Mouse (Mus musculus): Measurements from ENCODE around the gene Rnf151. TPM values are rescaled to one million over a fixed set of nuclear protein-coding genes. Genes with fewer than 3 reads are reported as not detected.

Rnf151 gene
- total and polyA plus RNA-seq, 2 experiments = not detected

- Histone ChIP-seq H3K9ac (ENCODE audit: low read depth, low read length) (peak within 1 kb of the TSS; percentile 65), H3K4me3 (ENCODE audit: insufficient read depth, low read depth, low read length) (peak within 1 kb of the TSS; percentile 55), H3K27ac (replicated peaks; ENCODE audit: insufficient read depth, low read depth, low read length) (no peak within 1 kb of the TSS), H3K4me1 (ENCODE audit: control insufficient read depth, insufficient read depth, low read length) (peaks cover 6% of the 10 kb centered on the region; the same call in 1 of the 2 replicates), H3K36me3 (ENCODE audit: control insufficient read depth, insufficient read depth, low read length) (no peaks in the 10 kb centered on the region), H3K27me3 (ENCODE audit: control insufficient read depth, insufficient read depth, low read length) (peaks cover 7% of the 10 kb centered on the region; the same call in 1 of the 2 replicates), H3K79me2 (ENCODE audit: control insufficient read depth, insufficient read depth, low read length) (no peaks in the 10 kb centered on the region)
- no peak for DNase-seq (ENCODE audit: extremely low read depth, low read depth, low spot score)
- under 1% methylated on average over 76 of the region's 82 CpGs for WGBS
- 0 out of 2 replicates have a peak, but pooled peaks have one; percentile 27 for TF ChIP-seq POLR2A (IDR thresholded peaks at IDR 0.05; ENCODE audit: extremely low read depth, insufficient read depth, low read length)
- TF ChIP-seq CTCF (IDR thresholded peaks at IDR 0.05; ENCODE audit: low read depth, low read length) = no peak
Observed at GRCm38 (mm10) chr17:24752415-24753394, 34.8 kb upstream of the Rnf151 start, which contains the start of gene Hs3st6. Gene Hs3st6 (plus strand): TSS chr17:24752988.

GRCm38 (mm10) chr17:24751528-24751927, 33.7 kb upstream of the Rnf151 start:
- no peaks in the 10 kb centered on the region for H3K79me2 ChIP-seq (ENCODE audit: control insufficient read depth, insufficient read depth, low read length)
- H3K4me1 ChIP-seq (ENCODE audit: control insufficient read depth, insufficient read depth, low read length) = peaks cover 6% of the 10 kb centered on the region; the same call in 1 of the 2 replicates
- H3K9ac ChIP-seq (ENCODE audit: low read depth, low read length) = no peak overlapping the region
- H3K27me3 ChIP-seq (ENCODE audit: control insufficient read depth, insufficient read depth, low read length) = peaks cover 7% of the 10 kb centered on the region; the same call in 1 of the 2 replicates
- 38% methylated on average over 4 of the region's 4 CpGs for WGBS
- TF ChIP-seq CTCF (IDR thresholded peaks at IDR 0.05; ENCODE audit: low read depth, low read length) = no peak
- no peak for TF ChIP-seq POLR2A (IDR thresholded peaks at IDR 0.05; ENCODE audit: extremely low read depth, insufficient read depth, low read length)
- no peak for DNase-seq (ENCODE audit: extremely low read depth, low read depth, low spot score)
- H3K36me3 ChIP-seq (ENCODE audit: control insufficient read depth, insufficient read depth, low read length) = no peaks in the 10 kb centered on the region
- no peak overlapping the region for H3K4me3 ChIP-seq (ENCODE audit: insufficient read depth, low read depth, low read length)
- no peak overlapping the region for H3K27ac ChIP-seq (replicated peaks; ENCODE audit: insufficient read depth, low read depth, low read length)

GRCm38 (mm10) chr17:24746986-24747385, 29.1 kb upstream of the Rnf151 start:
- no peaks in the 10 kb centered on the region for H3K79me2 ChIP-seq (ENCODE audit: control insufficient read depth, insufficient read depth, low read length)
- DNase-seq (ENCODE audit: extremely low read depth, low read depth, low spot score) = no peak
- peaks cover 2% of the 10 kb centered on the region; the same call in 1 of the 2 replicates for H3K36me3 ChIP-seq (ENCODE audit: control insufficient read depth, insufficient read depth, low read length)
- 75% methylated on average over 4 of the region's 4 CpGs for WGBS
- TF ChIP-seq POLR2A (IDR thresholded peaks at IDR 0.05; ENCODE audit: extremely low read depth, insufficient read depth, low read length) (no peak), CTCF (IDR thresholded peaks at IDR 0.05; ENCODE audit: low read depth, low read length) (no peak)
- H3K9ac ChIP-seq (ENCODE audit: low read depth, low read length) = no peak overlapping the region
- peaks cover 13% of the 10 kb centered on the region for H3K4me1 ChIP-seq (ENCODE audit: control insufficient read depth, insufficient read depth, low read length)
- H3K27ac ChIP-seq (replicated peaks; ENCODE audit: insufficient read depth, low read depth, low read length) = no peak overlapping the region
- no peaks in the 10 kb centered on the region for H3K27me3 ChIP-seq (ENCODE audit: control insufficient read depth, insufficient read depth, low read length)
- no peak overlapping the region for H3K4me3 ChIP-seq (ENCODE audit: insufficient read depth, low read depth, low read length)

GRCm38 (mm10) chr17:24745526-24746497, 27.9 kb upstream of the Rnf151 start:
- peak; percentile 84 for DNase-seq (ENCODE audit: extremely low read depth, low read depth, low spot score)
- no peak overlapping the region for H3K9ac ChIP-seq (ENCODE audit: low read depth, low read length)
- H3K27ac ChIP-seq (replicated peaks; ENCODE audit: insufficient read depth, low read depth, low read length) = no peak overlapping the region
- no peaks in the 10 kb centered on the region for H3K27me3 ChIP-seq (ENCODE audit: control insufficient read depth, insufficient read depth, low read length)
- TF ChIP-seq CTCF (IDR thresholded peaks at IDR 0.05; ENCODE audit: low read depth, low read length) (peak; percentile 75), POLR2A (IDR thresholded peaks at IDR 0.05; ENCODE audit: extremely low read depth, insufficient read depth, low read length) (no peak)
- H3K79me2 ChIP-seq (ENCODE audit: control insufficient read depth, insufficient read depth, low read length) = no peaks in the 10 kb centered on the region
- peaks cover 8% of the 10 kb centered on the region; the same call in 1 of the 2 replicates for H3K36me3 ChIP-seq (ENCODE audit: control insufficient read depth, insufficient read depth, low read length)
- 23% methylated on average over 7 of the region's 7 CpGs for WGBS
- H3K4me3 ChIP-seq (ENCODE audit: insufficient read depth, low read depth, low read length) = no peak overlapping the region
- H3K4me1 ChIP-seq (ENCODE audit: control insufficient read depth, insufficient read depth, low read length) = peaks cover 23% of the 10 kb centered on the region

- 50% methylated on average over 3 of the region's 3 CpGs for WGBS
- Histone ChIP-seq H3K27me3 (ENCODE audit: control insufficient read depth, insufficient read depth, low read length) (no peaks in the 10 kb centered on the region), H3K4me1 (ENCODE audit: control insufficient read depth, insufficient read depth, low read length) (peaks cover 30% of the 10 kb centered on the region), H3K4me3 (ENCODE audit: insufficient read depth, low read depth, low read length) (no peak overlapping the region), H3K79me2 (ENCODE audit: control insufficient read depth, insufficient read depth, low read length) (no peaks in the 10 kb centered on the region), H3K9ac (ENCODE audit: low read depth, low read length) (peak overlapping the region; percentile 41), H3K27ac (replicated peaks; ENCODE audit: insufficient read depth, low read depth, low read length) (peak overlapping the region; percentile 88), H3K36me3 (ENCODE audit: control insufficient read depth, insufficient read depth, low read length) (peaks cover 15% of the 10 kb centered on the region; the same call in 1 of the 2 replicates)
- TF ChIP-seq POLR2A (IDR thresholded peaks at IDR 0.05; ENCODE audit: extremely low read depth, insufficient read depth, low read length) (no peak), CTCF (IDR thresholded peaks at IDR 0.05; ENCODE audit: low read depth, low read length) (no peak)
- peak; percentile 57 for DNase-seq (ENCODE audit: extremely low read depth, low read depth, low spot score)
Observed at GRCm38 (mm10) chr17:24744381-24744780, 26.5 kb upstream of the Rnf151 start.
